Mouse (Mus musculus): ENCODE measurements at regions not wholly inside any gene's neighbourhood (a gene's known extent, or its start where the extent isn't known, plus 50 kb on each side); places are given as distances from the start of the nearest gene placed in this dataset.

DNA sequence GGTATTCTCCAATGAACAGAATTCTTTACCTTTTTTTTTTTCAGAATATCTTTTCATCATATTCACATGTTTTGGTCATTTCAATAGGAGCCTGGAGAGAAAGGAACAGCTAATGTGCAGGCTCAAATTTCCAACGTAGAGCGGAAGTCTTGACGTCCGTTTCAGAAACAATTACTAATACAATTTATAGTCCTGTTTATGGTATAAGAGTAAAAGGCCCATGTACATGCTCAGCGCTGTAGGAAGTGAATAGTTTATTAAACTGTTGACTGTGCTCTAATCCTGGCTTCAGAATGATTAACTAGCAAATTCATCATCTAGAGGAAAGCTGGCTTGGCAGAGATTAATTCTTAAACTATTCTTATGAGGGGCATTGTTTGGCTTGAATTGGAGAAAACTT is 142.1 kb downstream of the Pik3r1 start:
- no peak for DNase-seq

DNA sequence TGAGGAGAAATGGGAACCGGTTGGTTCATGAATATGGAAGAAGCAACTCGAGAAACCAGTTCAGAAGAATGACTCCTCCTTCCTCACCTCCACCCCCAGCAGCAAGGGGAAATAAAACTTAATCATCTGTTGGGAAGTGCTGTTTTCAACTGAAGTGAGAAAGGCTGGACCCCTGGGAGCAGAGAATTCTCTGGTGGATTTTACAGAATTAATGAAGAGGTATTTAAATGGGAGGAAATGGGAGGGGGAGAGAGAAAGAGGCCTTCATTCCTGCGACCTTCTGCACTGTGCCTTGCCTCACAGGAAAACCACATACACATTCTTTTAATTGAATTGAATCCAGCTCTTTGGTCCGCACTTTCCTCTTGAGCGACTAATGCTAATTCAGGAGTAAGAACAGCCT is 143.8 kb downstream of the Pik3r1 start:
- no peak for DNase-seq

DNA sequence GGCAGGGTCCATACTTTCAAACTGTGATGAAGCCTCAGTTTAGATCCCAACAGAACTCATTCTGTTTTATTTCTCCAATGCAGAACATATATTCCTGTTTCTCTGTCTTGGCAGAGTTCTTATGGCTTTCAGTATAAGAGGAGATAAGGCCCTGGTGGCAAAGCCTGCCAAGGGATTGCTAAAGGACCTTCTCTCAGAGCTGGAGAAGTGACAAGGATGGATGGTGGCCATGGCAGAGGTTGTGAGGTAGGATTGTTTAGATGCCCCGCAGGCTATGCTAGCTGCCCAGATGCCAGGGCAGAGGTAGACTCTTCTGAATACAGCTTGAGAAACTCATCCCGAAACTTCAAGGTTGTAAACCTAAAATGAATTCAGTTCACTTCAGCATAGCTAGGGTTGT is 145.4 kb downstream of the Pik3r1 start:
- DNase-seq, result no peak

DNA sequence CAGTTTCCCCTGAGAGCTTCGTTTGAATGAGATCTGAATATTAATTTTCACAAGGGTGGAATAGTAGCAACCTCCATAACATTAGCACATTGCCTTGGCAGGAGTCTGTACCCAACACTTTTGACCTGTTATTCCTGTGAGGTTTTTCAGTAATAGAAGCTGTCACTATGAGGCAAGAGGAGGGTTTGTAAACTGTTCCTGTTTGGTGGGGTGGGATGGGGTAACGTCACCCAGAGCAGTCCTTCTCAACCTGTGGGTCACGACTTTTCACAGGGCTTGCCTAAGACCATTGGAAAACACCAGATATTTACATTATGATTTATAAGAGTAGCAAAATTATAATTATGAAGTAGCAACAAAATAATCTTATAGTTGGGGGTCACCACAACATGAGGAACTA is 147.4 kb downstream of the Pik3r1 start:
- no peak for DNase-seq

DNA sequence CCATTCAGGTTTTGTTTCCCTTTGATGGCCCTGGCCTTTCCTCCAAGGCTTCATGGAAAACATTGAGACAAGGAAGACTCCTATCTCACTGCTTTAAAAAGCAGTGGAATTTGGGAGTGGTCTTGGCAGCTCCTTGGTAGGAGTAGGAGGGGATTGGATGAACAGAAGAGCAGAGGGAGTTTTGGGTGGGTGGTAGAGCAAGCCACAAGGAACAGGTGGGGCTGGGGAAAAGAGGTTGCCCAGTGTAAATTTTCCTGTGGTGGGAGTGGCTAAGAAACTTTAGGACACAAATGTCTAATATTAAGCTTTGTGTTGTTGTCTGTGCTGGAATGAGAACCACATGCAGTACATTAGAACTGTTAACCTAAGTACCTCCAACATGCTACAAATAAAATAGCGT is 148.9 kb downstream of the Pik3r1 start:
- no peak for DNase-seq

DNA sequence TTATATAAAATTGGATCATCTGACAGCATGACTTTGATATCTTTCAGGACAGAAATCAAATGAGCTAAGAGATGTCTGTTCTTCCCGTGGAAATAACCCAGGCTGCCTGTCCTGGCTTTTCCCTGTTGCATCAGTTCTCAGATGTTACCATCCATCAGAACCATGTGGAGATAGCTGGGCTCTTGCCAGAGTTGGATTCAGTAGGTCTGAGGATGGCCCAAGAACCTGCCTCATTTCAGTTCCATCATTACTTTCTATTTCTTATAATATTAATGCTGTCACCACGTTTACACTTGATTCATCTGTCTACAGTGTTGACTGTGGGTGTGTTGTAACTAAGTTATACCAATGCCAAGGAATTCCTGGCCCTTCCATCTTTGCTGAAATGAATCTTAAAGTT is 155.2 kb downstream of the Pik3r1 start:
- no peak for DNase-seq

DNA sequence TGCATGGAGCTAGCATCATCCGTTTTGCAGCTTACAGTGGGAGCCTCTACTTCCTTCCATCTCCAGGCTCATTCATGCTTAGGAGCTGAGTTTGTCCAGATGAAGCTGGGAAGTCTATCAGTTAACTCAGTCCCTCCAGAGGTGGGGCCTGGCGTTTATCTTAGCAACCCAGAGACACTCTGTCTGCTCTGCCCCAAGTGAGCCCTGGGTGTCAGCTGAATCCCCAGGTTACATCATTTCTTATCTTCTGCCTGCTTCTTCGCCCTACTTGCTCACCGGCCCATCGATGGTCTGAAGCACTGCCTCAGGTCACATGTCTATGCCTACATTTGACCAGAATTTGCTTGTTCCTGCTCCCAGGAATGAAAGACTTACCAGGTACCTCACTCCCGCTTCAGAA is 156.3 kb downstream of the Pik3r1 start:
- DNase-seq, result no peak

DNA sequence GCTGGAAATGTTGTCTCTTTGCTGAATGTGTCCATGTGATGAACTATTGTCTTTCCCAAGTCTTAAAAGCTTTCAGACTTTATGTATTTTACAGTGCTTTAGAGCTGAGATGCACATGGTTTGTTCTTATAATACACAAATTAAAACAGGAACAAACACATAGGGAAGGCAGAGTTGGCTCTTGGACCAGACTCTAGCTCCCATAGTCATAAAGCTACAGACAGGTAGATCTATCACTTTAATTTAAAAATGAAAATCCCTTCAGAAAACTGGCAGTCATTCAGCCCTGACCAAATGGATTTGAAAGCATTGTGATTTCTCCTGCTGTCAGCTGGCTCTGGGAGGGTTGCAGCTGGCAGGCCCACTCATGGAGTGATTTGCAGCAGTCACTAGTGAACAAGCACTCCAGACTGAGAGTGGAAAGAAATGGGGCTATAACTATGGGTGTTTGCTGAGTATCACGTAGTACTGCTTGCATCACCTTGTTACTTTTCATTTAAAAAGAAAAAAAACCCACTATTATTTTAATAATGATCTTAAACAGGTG is 161.8 kb downstream of the Pik3r1 start:
- no peak for DNase-seq

DNA sequence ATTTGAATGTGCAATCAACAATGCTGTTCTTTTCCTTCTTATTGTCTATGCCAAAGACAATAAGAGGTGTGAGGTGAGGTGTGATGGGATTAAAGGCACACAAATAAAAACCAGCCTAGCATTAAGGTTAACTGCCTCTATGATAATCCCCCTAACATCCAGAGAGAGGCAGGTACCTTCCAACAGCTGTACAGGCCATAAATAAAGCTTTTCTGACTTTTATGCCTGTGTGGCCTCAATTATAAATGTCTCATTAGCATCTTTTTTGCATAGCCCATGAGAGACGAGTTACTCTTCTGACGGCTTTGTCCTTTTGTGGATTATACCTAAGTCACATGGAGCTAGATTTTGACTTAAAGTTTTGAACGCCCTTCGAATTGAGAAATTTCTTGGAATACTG is 162.3 kb downstream of the Pik3r1 start:
- no peak for DNase-seq

DNA sequence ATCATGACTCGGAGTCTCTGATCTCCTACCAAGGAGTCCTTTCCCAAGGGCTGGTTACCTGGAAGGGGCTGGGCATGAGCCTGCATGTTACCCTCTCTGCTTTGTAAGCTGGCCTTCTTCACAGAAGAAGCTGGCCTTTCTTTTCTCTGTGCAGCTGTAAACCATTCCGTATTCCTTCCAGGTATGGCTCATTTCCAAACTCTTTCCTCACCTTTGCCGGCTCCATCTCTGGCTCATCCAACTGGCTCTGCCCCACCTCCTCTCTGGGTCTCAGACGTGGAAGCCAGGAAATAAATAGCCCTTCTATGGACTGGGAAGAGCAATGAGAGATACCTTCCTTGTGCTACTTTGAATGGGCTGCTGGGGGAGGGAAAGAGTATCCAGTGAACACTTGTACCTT is 163.0 kb downstream of the Pik3r1 start:
- no peak for DNase-seq

DNA sequence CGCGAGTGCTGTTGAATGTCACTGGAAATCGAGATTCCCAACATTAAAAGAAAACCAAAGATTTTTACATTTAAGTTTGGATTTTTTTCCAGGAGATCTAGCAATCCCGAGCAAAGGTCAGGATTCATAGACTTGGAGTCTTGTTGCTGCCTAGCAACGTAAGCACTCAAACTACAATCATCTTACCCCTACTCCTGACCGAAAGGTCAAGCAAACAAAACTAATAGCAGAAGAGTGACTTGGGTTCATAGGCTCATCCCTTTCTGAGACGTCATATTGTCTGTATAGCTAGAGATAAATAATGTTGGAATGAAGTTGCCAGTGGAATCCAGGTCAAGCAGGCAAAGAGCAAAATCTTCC is 169.9 kb downstream of the Pik3r1 start:
- no peak for DNase-seq

DNA sequence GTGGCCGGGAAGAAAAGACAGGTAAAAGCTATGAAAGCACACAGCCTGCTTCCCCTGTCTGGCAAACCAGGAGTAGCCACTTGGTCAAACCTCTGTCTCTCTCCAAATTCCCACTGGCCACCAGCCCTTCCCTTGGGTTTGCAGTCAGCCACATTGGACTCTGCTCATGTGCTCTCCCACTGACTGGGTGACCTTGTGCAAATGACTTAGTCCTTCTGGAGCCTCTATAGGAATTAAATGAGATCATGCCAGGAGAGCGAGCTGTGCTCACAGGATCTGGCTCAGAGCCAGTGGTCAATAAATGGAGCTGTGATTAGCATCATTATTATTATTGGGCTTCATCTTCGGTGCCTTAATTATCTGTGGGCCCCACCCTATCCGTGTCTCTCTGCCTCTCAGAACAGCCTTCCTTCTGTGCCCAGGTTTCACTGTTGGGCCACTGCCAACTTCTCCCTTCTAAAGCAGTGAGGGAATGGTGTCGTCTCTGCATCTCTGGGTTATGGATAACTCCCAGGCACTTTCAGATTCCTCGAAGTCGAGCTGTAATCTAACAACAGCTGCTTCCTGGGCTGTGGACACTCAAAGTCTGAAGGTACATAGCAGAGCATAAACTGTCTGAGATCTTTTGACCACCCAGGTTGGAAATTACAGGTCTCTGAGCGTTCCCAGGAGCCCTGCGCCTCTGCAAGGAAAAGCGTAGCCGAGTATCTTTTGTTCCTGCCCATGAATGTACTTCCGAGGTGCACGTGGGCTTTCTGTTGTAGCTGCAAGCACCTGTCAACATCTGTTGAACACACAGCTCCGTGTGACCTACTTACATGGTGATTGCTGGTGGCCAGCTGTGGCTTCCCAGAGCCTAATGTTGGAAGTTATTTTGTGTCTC is 170.5 kb downstream of the Pik3r1 start:
- DNase-seq, result peak in 1 of 2 experiments; percentile 16

DNA sequence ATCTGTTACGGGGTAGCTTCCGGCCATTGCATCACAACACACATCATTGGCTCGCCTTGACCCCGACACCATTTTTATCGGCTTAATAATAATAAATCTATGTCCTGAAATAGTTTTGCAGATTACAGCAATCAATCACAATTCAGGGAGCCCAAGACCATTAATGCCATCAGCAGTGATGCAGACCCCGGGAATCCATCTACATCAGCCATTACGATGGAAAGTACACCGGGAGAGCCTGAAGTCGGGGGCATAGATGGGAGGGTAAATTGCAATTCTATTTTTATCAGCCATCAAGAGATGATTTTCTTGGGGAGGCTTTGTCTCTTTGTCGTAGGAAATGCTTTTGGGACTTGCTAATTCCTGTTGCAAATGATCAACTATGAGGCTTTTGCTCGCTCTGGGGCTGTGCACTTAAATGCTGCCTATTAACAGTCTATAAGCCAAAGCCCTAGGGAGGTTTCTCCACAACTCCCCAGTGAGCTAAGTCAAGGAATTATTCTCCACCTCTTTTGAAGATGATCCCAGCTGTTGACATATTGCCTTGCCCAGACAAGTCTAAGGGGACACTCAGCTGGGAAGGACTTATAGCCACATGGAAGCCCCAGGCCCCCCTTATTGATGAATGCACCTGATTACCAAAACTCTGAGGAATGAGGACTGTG is 173.4 kb downstream of the Pik3r1 start:
- DNase-seq, result no peak

DNA sequence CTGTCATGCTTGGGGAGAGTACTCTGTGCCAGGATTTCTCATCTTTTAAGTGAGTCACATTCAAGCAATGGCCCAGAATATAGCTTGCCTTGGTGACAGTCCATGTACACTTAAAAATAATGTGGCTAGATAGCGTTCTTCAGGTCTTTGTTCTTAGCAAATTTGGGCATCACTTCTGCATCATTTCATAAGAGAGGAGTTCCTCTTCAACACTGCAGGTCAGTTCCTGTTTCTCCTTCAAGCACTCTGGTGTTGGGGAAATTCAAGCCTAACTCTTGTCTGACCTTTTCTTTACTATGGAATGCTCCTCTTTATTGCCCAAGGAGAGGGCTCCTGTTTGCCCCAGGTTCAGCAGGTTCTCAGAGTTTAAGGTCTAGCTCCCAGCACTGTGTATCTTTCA is 175.7 kb downstream of the Pik3r1 start:
- no peak for DNase-seq

DNA sequence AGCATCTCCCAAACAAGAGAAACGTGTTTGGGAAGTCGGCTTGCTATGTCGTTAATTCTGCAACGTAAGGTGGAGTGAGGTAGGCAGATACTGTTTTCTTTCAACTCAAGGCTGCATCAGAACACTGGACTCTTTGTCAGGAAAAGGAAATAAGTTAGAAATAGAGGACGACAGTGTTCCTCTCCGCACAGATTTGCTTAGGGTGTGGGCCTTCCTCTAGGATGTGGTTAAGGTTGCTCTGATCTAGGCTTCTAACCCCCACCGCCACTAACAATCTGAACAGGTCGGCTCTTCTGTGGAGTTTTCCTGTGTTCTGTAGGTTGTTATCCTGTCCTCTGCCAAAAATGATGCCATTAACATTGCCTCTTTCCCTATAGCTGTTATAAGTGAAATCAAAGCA is 179.1 kb downstream of the Pik3r1 start:
- DNase-seq, result no peak

DNA sequence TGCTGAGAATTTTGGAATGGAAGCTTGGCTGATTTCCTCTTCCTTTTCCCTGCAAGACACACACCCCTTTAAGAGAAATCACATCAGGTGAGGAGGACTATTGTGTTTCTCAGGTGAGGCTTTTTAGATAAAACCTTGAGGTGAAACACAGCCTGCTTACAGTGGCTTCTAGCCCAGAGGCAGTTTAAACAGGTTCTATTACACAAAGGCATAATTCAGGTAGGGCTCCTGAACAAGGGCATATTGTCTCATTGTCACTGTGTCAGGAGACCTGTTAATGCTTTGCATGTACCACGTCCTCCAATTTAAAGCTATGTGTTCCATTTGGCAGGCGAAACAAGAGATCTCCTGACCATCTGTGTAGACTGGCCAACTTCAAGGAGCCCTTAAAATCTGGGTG is 181.2 kb downstream of the Pik3r1 start:
- no peak for DNase-seq

DNA sequence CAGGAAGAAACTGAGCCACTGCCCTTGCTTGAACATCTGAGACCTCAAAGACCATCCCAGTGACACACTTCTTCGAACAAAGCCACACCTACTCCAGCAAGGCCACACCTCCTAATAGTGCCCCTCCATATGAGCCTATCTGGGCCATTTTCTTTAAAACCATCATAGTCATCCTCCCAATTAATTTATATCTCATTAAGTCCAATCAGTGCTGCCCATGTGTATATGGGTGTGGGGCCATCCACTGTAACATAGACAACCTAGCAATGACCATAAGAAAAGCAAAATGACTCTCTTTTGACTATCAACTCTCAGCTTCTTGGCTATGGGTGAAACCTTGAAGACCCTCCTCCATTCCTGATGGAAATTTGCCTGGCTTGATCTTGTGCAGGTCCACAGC is 191.5 kb downstream of the Pik3r1 start:
- DNase-seq, result no peak

DNA sequence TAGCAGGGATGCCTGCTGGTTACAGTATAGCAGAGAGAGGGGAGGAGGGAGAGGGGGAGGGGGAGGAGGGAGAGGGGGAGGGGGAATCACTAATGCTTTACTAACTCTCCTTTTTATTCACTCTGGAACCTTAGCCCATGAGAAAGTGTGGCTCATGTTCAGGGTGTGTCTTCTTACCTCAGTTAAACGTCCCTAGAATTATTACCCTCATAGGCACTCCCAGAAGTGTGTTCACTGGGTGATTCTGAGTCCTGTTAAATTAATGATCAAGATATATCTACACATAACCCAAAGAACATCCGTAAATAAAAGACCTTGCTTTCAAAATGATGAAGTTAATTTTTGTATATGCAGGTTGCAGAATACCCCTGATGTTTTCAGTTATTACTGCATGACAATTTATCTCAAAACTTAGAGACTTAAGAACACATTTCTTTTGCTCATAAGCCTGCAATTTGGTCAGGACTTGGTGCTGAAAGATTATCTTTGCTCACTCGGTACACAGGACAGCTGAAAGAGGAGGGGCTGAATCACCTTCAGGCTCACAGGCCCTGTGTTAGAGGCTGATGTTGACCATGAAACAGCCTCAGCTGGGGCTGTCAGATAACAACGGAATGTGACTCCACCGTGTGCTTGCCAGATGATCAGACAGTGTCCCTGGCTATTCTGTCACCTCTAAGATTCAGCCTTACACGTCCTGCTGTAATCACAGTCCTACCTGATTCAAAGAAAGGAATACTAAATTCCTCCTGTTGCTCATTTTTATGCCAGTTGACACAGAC is 195.0 kb downstream of the Pik3r1 start:
- DNase-seq, result peak in 1 of 2 experiments; percentile 4

DNA sequence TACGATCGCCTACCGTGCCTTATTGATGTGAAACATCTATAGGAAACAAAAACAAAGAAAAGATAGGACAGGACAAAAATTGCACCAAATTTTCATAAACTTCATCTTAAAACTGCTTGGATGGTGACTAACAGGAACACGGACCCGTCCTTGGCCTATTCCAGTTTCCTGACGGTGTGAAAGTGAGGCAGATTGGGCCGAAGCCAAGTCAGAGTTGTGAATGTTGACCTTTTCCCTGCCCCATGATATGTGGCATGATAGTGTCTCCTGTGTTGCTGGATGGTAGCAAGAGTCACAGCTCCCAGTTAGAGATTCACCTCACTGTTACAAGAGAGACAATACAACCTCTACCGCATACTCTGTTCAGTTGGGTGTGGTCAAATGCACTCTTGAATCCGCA is 195.8 kb downstream of the Pik3r1 start:
- DNase-seq, result peak; percentile 61 to 76

DNA sequence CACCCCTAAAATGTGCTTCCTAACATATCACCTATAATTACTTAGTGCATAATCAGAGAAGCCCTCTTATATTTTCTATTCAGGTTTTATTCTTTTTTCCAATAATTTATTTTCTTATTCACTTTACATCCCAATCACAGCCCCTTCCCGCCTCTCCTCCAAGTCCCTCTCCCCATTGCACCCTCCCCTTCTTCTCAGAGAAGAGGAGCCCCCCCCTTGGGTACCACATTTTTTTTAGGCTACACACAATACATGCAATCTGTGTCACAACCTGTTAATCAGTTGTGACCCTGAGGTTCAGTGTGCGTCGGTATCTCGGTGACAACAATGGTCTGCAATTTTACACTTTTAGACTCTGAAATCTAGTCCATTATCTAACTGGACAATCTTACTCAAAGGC is 198.0 kb downstream of the Pik3r1 start:
- no peak for DNase-seq

DNA sequence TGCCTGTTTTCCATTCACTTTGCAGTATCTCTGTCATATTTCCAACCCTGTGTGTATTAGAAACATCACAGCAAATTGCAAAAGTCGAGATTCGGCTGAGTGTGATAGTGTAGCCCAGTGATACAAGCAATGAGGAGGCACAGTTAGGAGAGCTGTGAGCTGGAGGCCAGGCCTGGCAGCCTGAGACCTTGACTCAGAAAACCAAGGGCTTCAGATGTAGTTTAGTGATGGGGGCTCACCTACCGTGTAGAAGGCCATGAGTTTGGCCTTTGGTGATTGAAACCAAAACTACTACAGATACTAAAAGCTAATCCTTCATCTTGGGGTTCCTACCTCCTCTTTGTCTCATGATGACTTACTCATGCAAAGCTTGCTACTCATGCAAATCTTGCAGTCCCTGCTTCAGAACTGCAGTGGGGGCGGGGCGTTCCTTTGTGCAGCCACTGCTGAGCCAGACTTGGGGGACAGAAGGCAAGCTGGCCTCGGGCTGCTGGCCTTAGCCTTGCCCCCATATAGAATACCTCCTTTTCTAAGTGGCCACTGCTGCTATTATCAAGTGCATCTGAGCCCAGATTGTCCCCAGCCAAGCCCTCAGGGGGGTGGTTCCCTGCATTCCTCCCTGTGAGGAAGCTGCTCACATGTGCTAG is 198.9 kb downstream of the Pik3r1 start:
- no peak for DNase-seq

DNA sequence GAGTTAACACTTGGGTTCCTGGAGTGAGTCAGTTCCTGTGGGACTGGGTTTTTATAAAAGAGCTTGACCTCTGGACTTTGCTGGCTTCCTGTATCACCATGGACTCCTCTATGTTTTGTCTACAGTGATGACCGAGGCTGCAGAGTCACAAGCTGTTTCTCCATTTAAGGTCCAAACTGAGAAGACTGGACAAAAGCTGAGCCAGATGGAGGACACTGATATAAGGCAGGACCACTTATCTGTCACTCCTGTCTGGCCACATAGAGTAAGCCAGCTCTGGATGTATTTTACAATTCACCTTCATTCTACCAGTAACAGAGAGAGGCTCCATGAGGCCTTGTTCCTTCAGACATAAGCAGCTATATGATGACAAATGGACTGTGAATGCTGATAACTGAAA is 202.7 kb downstream of the Pik3r1 start:
- no peak for DNase-seq

All from adrenal gland, postnatal 36 days (tissue).